Mouse (Mus musculus) retina, adult 2 months (tissue): ENCODE measurements around the gene Olfr770.
"Not testable (repeated sequence)": the region's sequence is repeated elsewhere in the genome, so short reads cannot be mapped to it uniquely, and the experiment has no call there.

Experiments
- DNase-seq: peaks from one replicate; pipeline ENCODE4 v3.0.0-alpha.2; 2012; ENCODE audit warnings: low read depth, low spot score

The Olfr770 gene

DNA sequence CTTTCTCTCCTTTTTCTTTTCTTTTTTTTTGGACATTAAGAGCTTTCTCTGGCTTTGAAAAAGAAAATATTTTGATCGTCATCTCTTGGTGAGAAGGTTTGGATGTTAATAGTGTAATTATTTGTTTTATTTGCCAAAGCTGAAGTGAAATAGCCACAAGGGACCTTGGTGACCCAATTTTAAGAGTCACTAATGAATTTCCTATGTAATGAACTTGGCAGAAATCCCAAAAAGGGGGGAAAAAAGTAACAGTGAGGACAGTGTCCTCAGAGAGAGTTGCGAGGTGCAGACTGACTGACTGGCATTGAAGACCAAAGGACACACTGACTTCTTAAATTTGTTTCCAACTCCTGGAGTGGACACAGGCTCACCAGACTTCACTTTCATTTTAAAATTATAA lies at the start of gene Olfr770:
Gene Olfr770 (minus strand): TSS at position 101 of the 400 bp plus-strand sequence.
- no peak for DNase-seq

GRCm38 (mm10) chr10:129187319-129187718 lies 48.5 kb upstream of the Olfr770 start, which contains the start of gene Olfr773:
Gene Olfr773, minus strand, starts transcription at chr10:129187419.
- DNase-seq: not testable (repeated sequence)

DNA sequence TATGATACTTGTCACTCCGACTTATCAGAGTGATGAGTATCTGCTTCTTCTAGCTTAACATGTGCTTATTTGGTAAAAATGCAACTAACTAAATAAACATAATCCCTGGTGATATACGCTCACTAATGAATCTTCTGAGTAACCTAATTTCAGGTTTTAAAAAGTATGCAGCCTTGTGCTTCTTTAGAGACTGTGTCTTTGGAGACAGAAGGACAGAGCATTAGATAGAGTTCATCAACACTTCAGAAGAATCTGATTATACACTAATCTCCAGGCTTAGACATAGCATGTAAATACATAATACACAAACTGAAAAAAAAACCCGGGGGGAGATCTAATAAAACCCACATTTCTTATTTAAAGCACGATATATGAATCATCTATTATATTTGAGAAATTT lies 39.0 kb upstream of the Olfr770 start, which contains the start of gene Olfr772:
Gene Olfr772 (minus strand): TSS at position 101 of the 400 bp plus-strand sequence.
- DNase-seq: not testable (repeated sequence)

DNA sequence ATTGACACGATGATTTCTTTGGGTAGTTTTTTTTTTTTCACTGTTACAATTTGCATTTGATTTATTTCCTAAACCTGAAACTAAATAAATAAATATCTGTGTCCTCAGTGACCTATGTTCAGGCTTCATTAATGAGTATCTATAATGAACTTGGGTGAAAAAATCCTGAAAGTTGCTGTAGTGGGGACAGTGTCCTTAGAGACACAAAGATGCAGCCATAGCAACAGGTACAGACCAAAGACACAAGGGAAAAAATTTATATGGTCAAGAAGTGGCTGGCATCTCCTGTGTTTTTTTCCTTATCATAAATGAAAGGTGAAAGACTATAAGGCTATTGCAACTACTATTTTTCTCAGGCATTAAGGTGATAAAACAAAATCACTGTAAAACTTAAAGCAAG lies 25.9 kb upstream of the Olfr770 start, which contains the start of gene Olfr771:
Gene Olfr771 (minus strand): TSS at position 101 of the 400 bp plus-strand sequence.
- no peak for DNase-seq

- DNase-seq: no peak
Measured at GRCm38 (mm10) chr10:129117761-129118160, 21.0 kb downstream of the Olfr770 start, which contains the start of gene Olfr769. Gene Olfr769, minus strand, starts transcription at chr10:129117861.

GRCm38 (mm10) chr10:129115146-129115545 lies 23.7 kb downstream of the Olfr770 start:
- DNase-seq: no peak

- no peak for DNase-seq
Measured at GRCm38 (mm10) chr10:129101231-129101630, 37.6 kb downstream of the Olfr770 start.

GRCm38 (mm10) chr10:129099275-129099674 lies 39.5 kb downstream of the Olfr770 start, which contains the start of gene Olfr768:
Gene Olfr768, minus strand, starts transcription at chr10:129099375.
- DNase-seq: no peak

GRCm38 (mm10) chr10:129082810-129083209 lies 56.0 kb downstream of the Olfr770 start, which contains the start of gene Olfr767:
Gene Olfr767, minus strand, starts transcription at chr10:129082910.
- DNase-seq: not testable (repeated sequence)
